Mouse (Mus musculus) c-Kit-positive CD71-negative TER-119-negative erythroid progenitor cells, embryonic 14.5 days (primary cell): ENCODE measurements around the gene Spata13.

Source experiments
- DNase-seq: peaks from one replicate; pipeline ENCODE4 v3.0.0-alpha.2; 2013; ENCODE audit warnings: low read depth

Gene Spata13

DNA sequence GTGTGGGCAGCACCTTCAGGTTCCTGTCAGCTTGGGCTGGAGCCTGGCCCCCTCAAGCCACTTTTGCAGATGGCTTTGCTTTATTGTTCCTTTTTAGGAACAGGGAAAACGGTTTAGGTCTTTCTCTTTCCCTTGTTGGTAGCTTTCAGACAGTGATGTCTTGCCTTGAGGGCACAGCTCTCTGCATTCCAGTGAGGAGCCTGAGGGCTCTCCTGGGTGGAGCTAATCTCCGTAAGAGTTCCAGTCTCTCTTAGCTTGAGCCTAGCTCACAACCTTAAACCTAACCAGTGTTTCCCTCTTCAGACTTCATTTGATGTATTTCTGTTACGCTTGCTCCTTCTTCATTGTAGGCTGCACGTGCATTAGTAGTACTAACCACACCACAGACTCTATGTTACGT lies 81.9 kb downstream of the Spata13 start:
- DNase-seq: no peak

DNA sequence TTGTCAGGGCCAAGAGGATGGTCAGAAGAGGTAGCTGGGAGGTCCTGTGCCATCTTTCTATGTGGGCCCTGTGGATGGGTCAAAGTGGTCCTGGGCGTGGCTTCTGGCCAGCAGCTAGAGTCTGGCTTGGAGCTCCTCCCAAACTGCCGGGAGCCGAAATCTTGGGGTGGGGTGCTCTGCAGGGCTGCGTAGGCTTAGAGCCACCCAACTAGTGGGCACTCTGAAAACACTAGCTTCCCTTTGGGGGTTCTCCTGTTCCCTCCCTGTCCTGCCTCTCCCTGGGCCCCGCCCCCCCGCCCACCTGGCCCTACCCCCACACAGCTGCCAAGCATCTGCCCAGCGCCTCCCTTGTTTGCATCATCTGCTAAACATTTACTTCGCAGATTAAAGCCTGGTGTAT lies 87.5 kb downstream of the Spata13 start:
- no peak for DNase-seq

DNA sequence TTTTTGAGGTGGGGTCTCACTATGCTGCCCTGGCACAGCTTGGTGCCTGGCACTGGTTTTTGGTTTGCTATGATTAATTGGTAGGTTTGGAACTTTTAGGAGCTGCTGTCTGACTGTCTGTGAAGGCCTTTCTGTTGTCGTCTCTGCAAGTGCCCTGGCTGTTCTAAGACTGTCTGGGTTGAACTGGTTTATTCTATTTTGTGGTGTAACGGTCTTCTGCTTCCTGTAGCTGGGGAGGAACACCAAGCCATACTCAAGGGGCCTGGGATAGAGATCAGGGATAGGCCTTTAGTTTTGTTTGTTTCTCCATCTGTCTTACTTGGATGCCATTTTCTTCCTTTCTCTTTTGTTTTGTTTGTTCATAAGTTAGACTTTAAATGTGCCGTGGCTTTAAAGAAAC lies 88.1 kb downstream of the Spata13 start:
- DNase-seq: no peak

DNA sequence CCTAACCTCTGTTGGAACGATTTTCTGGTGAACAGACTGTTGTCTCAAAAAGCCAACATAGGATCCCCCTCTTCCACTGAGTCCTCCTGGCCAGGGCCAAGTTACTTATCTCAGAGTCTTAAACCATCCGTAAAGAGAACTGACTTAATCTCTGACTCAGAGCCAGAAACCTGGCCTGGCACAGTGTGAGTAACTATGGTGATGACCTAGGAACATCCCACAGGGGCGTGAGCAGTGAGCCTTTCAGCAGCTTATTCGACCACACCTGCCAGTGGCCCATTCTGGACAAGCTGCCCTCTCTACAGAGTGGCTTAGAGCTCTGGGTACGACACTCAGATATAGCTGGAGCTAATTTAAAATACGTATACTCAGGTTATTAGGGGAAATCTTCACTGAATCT lies 92.3 kb downstream of the Spata13 start:
- DNase-seq: no peak

DNA sequence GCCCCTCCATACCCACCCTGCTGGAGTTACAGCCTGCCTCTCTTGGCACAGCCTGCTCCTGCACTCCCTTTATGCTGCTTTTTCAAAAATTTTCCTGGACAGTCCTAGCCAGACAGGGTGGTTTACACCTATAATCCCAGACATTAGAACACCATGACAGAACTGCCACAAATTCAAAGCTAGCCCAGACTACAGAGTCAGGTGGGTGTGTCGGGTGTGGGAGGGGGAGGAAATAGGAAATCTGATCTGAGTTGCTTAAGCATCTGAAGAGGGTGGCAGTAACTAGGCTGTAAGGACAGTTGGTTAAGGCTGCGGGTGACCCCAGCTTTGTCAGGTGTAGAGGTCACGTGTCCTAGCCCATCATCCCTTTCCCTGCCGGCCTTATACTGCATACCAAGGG lies 93.3 kb downstream of the Spata13 start:
- DNase-seq: no peak

DNA sequence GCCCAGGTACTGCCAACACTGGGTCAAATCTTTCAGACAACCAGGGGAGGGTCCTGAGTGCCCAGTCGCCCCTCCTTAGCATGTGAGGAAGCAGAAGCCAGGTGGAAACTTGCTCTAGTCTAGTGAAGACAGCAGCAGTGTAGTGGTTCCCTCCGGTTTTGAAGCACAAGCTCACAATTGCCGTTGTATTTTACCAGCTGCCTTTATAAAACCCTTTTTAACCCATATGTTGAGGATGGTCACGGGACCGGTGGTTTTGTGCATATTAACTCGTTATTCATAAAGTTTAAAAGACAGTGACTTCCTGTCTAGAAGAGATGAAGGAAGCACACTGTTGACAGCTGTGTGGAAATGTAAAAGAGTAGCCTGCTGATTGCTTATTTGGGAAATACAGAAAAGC lies 98.3 kb downstream of the Spata13 start:
- no peak for DNase-seq

DNA sequence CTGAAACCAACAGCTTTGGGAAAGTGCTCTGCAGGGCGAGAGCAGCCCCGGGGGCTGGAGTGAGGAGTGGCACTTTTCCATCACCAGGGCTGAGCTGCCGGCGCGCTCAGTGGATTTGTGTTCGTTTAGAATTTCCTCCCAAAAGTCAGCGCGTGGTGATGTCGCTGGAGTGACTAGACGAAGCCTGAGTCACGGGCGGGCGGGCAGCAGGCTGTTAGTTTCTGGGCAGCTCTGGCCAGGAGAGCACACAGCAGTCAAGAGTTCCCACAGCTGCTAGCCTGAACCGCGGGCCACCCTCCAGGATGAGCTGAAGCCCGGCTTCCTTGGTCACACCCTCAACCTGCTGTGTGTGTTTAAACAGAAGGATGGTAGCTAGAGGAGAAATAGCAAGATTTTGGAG lies 99.0 kb downstream of the Spata13 start:
- DNase-seq: no peak

DNA sequence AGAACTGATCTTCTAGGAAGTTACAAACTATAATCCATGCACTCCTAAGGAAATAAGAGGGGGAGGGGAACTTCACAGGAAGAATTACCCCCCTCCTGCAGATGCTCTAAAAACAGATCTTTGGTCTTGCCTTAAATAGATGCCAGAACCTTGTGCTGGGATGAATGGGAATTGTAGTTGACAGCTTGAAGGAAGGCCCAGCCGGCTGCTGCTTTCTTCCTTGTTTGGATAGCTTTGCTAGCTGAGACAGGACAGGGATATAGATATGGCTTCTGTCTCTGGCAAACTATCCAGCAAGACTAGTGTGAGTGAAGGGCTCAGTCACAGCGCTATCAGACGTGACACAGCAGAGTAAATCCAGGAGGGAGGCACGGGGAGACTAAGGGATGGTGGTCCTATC lies 99.9 kb downstream of the Spata13 start:
- DNase-seq: no peak

DNA sequence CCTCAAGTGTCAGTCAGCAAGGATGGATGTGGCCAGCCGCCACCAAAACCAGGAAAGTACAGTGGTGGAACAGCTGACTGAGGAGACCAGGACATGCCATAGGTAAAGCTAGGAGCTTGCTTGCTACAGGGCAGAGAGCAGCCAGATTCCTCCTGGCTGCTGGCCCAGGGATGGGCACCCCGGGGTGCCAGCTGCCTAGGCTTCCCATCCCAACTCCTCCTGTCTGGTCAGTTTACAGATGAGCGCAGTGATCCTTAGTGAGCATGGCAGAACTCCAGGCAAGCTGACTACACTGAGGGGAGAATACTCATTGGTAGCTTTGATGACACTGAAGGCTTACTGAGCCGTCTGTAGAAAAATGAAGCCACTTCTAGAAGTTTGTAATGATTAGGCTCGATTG lies 101.4 kb downstream of the Spata13 start:
- no peak for DNase-seq

DNA sequence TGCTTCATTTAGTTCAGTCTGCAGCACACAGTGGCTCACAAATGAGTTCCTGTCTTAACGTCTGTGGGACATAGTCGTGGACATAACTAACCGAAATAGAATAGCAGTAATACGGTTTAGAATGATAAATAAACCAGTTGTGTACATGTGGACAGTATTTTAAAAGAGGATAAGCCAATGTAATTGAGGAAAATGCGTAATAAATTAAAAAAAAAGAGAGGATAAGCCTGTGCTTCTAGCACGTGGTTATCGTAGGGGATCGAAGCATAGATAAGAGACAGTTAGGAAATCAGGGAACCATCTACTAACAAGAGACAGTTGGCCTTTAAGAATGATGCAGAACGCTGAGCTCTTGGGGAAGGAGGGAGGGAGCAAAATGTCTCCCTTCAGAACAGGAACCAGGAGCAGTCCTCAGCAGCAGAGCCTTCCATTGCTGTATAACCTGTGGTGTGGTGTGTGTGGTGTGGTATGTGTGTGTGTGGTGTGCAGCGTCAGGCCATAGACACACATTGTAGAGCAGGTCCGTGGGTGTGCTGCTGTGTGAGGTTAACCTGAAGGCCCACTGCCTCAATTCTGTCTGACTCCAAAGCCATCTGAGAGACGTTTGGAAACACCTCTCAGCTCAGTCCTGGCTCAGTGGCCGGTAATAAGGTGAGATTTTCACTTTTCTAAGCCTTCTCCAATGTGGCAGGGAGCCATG lies 102.2 kb downstream of the Spata13 start:
- DNase-seq: no peak

DNA sequence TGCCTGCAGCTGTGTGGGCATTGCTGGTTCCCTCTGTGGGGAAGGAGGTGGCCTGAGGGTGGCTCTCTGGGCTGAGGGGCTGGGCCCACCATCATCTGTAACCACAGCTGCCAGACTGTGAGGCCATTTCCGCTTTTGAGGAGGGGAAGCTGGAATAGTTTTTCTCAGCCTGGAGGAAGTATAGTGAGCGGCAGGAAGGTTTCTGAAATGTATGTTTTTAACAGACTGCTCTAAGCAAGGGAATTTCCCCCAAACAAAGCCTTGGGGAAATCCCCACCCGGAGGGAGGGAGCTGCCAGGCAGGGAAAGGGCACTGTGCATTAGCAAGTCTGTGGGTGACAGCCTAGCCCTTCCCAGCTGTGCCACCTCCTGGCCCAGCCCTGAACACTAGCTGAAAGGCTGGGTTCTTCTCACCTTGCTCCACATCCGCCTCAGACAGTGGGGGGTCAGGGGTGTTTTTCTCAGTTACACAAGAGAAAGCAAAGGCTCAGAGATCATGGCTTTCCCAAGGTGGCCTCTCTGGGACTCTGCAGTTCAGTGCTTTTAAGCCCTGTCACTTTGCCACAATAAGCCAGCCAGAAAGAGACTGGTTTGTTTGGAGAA lies 102.9 kb downstream of the Spata13 start:
- peak; percentile 53 for DNase-seq

DNA sequence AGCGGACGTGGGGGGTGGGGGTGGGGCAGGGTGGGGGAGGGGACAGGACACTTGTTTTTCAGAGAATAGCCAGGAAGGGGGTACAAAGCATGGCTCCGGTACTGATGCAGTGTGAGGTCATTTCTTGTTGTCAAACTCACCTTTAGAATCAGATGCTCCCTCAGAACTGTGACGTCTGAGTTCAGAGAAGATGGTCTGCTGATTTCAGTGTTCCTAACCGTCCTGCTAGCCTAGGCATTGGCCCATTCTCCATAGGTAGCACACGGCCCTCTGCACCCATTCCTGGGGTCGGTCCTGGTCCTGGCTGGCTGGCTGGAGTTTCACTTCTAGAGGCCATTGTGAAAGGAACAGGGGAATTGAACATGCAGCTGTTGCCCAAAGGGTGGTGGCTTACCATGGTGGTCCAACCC lies 103.4 kb downstream of the Spata13 start:
- DNase-seq: no peak

DNA sequence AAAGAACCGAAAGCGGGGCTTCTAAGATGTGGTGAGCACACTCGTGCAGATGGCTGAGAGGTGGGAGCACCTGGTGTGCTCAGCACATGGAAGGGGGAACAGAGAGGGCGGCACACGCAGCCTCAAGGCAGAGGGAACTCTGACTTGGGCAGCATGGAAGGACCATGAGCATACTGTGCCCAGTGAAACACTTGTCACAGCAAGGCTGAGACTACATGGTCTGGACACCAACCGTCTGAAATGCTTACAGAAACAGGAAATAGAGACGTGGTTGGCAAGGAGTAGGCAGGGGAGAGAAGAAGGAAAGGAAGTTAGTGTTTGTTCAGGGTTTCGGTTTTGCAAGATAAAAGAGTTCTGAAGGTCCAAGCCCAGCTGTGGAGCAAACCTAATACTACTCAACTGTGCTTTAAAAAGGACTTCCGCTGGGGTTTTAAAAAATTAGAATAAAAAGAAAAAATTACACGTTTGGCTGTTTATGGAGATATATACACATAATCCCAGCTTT lies 104.7 kb downstream of the Spata13 start:
- no peak for DNase-seq

DNA sequence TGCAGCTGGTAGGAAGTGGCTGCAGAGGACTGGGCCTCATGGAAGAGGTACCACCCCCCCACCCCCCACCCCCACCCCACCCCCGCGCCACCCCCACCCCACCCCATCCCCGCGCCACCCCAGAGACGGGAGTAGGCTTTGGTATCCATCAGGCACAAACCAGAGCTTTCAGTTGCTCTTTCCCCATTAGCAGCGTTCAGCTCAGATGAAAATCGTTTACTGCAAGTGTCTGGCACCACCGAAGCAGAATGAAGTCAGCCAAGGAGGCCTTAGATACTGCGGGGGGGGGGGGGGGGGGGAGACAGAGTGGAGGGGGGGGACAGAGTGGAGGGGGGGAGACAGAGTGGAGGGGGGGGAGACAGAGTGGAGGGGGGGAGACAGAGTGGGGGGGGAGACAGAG lies 105.4 kb downstream of the Spata13 start:
- no peak for DNase-seq

DNA sequence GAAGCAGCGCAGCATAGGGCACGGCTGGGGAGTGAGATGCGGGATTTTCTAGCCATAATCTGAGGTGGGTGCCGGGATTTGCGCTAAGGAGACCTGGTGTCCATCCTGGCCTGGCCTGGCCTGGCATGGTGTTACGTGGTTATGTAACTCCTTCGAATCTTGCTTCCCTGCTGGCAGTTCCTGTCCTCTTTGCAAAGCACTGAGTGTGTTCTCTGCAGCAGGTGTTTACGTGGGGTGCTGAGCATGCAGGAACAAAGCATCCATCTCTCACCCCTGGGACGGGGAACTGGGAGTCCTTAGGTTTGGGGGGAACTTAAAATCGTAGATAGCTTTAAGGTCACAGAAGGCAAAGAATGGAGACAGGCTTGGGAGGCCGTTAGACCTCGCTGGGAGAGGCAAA lies 105.8 kb downstream of the Spata13 start:
- no peak for DNase-seq

DNA sequence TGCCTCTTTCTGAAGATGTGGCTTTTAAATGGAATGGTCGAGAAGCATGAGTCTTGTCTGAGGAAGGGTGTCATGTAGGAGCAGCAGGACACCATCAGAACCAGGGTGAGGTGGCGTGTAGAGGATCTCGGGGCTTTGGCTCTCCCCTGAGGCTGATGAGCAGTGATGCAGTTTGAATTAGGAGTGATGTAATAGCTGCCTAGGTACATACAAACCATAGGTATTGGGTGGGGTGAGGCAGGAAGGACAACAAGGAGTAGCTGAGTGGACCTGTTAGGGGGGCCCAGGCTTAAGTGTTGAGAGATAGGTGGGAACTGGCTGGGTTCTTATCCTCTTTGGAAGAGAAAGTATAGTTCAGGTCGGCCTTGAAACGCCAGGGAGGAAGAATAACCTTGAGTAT lies 106.7 kb downstream of the Spata13 start:
- DNase-seq: no peak

DNA sequence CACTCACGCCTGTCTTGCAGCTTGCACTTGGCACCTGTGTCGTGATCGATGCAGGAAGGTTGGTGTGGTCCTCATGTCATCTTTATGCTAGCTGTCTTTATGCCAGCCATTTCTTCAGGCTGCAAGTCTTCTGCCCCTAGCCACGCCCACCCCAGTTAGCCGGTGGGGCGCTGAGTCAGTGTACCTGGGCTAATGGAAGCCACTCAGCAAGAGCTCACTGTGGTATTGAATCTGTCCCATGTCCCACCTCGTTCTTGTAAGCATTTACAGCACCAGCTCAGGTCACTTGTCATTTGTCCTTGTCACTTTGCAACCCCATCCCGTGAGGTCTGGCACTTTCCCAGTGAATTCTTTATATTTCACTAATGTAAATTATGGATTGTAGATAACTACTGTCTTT lies 107.2 kb downstream of the Spata13 start:
- DNase-seq: no peak

DNA sequence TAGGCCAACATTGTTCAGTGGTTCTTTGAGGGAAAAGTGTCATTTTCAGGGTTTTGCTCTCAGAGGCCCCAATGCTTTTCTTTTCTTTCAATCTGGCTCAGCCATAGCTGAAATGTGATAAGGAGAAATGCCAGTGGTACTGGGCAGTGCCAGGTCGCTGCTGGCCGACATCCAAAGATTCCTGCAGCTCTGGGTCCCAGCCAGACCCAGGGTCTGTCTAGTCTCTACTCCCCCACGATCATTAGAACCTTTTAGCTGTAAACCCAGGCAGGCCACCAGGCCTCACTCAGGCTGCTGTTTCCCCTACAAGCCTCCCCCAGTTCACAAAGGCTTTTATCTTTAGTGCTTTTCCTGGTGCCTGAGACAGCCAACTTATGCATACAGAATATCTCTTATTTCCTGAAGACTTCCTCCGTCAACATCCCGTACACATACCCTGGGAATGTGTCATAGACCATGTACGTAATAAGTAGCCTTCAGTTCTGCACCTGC lies 107.7 kb downstream of the Spata13 start:
- no peak for DNase-seq

DNA sequence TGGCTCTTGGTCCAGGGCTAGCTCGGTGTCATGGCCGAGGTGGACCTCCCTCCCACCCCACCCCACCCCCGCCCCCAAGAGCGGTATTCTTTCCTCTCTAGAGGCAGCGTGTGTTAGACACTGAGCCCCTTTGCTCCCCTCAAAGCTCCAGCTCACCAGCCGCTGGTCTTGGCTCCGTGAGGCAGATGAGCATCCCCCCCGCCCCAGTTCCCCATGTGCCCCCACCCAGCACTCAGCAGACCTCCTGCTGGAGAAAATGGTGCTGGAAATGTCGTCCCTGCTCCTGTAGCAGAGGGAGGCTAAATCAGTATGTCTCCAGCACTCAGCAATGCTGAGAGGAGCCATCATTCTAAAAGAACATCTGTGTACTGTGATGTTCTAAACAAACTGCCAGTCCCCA lies 109.9 kb downstream of the Spata13 start:
- DNase-seq: no peak

DNA sequence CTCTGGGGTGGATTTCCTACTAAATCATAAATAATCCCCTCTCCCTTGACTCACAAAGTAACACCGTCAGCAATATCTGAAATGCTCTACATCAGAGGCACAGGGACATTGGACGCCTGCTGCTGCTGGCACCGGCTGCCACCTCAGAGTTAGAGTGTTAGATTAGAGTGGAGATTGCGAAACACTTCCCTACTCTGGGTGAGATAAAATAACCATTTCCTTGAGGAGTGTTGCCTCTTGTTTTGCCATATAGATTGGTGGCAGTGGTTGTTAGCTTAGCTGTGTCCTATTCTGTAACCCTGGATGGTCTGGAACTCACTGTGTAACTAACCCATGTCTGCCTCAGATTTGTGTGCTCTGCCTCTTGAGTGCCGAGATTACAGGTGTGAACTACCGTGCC lies 111.4 kb downstream of the Spata13 start:
- no peak for DNase-seq

DNA sequence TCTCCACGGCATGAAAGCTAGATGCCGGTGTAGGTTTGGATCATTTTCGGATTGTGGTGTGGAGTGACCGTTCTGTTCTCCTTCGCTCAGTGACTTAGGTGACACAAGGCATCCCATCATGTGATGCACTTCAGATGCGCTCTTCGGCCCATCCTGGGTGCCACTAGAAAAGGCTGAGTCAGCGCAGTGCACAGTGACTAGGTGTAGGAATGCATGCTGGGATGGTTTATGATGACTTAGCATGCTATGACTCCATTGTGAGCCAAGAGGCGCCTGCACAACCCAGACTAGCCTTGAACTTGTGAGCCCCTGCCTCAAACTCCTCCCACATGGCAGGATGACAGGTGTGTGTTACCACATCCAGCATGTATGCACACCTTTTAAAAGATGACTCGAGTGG lies 112.3 kb downstream of the Spata13 start:
- no peak for DNase-seq

DNA sequence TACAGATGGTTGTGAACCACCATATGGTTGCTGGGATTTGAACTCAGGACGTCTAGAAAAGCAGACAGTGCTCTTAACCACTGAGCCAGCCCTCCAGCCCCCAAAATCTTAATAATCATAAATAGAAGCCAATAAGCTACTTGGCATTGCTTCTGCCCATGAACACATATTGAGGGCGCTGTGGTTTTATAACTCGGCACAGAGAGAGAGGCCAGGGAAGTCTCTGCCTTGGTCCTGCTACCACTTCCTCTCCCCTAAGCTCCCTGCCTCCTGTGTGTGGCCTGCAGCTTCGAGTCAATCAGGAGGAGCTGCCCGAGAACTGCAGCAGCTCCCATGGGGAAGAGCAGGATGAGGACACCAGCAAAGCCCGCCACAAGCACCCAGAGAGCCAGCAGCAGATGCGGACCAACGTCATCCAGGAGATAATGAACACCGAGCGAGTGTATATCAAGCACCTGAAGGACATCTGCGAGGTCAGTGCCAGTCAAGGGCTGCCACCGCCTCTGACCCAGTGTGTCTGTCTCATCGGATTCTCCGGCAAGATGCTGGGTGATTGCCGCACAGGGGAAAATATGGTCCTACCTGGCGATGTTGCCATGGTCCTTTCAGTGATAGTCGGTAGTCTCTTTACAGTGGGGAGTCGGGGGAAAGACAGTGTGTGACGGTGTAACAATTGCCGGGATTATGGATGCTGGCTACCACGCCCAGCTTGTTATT lies 113.5 kb downstream of the Spata13 start:
- DNase-seq: no peak

DNA sequence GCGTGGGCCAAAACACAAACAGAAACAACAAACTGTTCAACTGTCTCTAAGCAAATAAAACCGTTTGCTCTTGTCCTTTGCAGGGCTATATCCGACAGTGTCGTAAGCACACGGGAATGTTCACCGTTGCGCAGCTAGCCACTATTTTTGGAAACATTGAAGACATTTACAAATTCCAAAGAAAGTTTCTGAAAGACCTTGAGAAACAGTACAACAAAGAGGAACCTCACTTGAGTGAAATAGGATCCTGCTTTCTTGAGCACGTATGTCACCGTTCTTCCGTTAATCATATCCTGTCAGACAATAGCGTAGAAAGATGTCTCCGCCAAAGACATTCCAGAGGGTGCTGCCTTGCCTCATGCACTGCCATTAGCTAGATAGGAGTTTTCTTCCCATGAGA lies 116.1 kb downstream of the Spata13 start:
- DNase-seq: no peak
